Mouse (Mus musculus): ENCODE measurements around the gene Mta3. TPM values are rescaled to one million over a fixed set of nuclear protein-coding genes. Genes with fewer than 3 reads are reported as not detected.

Mta3 gene
- polyA plus RNA-seq, 1 experiment from 2014 or later, result 43.6 TPM

DNA sequence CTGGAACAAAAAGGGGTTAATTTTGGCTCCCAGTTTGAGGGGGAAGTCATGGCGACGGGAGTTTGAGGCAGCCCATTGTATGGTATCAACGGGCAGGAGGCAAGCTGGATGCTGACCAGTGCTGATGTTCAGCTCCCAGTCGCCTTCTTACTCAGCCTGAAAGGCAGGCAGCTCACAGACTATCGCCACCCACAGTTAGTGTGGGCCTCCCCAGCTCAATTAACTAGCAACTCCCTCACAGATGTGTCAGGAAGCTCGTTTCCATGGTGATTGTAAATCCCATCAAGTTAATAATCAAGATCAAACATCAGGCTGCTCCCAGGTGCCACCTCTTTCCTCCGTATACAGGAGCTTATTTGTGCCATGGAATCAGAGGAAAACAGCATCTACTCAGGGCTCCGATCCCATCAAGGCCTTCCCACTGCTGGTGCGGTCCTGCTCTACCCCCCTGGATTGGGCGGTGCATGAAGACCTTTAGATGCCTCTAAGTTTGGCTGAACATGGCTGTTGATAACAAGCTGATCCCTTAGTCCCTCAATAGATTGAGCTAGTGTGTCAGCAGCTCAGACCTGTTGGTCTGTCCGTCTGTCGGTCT, 143.2 kb downstream of the Mta3 start:
- 66% methylated on average over 12 of the region's 12 CpGs for WGBS
- Histone ChIP-seq H3K27me3 (ENCODE audit: control insufficient read depth, insufficient read depth, low read length) (no peaks in the 10 kb centered on the region), H3K9ac (ENCODE audit: low read length) (no peak overlapping the region), H3K36me3 (ENCODE audit: control insufficient read depth, insufficient read depth) (no peaks in the 10 kb centered on the region), H3K9me3 (replicated peaks; ENCODE audit: control insufficient read depth, low read length) (no peaks in the 10 kb centered on the region), H3K4me2 (ENCODE audit: low read depth, low read length) (no peak overlapping the region), H3K4me3 (ENCODE audit: low read length) (no peak overlapping the region), H3K4me1 (ENCODE audit: control insufficient read depth, insufficient read depth, low read length) (no peaks in the 10 kb centered on the region), H3K27ac (ENCODE audit: low read length) (no peak overlapping the region)
- no peak for ATAC-seq (replicated peaks; ENCODE audit: extremely low read depth, insufficient read depth, low FRiP score)

- Histone ChIP-seq H3K4me3 (ENCODE audit: low read length) (no peak overlapping the region), H3K4me2 (ENCODE audit: low read depth, low read length) (no peak overlapping the region), H3K36me3 (ENCODE audit: control insufficient read depth, insufficient read depth) (no peaks in the 10 kb centered on the region), H3K4me1 (ENCODE audit: control insufficient read depth, insufficient read depth, low read length) (no peaks in the 10 kb centered on the region), H3K27ac (ENCODE audit: low read length) (no peak overlapping the region), H3K27me3 (ENCODE audit: control insufficient read depth, insufficient read depth, low read length) (no peaks in the 10 kb centered on the region), H3K9ac (ENCODE audit: low read length) (no peak overlapping the region), H3K9me3 (replicated peaks; ENCODE audit: control insufficient read depth, low read length) (no peaks in the 10 kb centered on the region)
- WGBS, result 75% methylated on average over 5 of the region's 5 CpGs
- no peak for ATAC-seq (replicated peaks; ENCODE audit: extremely low read depth, insufficient read depth, low FRiP score)
These were observed 143.8 kb downstream of the Mta3 start for GRCm38 (mm10) chr17:83849717-83850116.

DNA sequence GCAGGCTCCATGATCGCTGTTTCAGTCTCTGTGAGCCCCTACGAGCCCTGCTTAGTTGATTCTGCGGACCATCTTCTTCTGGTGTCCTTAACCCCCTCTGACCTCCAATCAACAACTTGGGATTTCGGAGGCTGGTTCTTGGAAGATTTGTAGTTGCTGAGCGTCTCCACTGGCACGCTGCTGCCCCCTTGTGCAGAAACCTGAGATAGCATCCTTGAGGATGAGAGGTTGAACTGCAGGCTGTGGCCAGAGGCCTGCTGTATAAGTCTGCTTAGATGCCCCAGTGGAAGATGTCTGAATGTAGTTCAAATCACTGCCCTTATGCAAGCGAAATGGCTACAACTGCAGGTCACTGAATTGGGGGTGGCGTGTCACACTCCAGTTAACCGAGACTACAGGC, 144.5 kb downstream of the Mta3 start:
- Histone ChIP-seq H3K36me3 (ENCODE audit: control insufficient read depth, insufficient read depth) (no peaks in the 10 kb centered on the region), H3K4me2 (ENCODE audit: low read depth, low read length) (peak overlapping the region; percentile 47; the same call in 1 of the 2 replicates), H3K4me1 (ENCODE audit: control insufficient read depth, insufficient read depth, low read length) (no peaks in the 10 kb centered on the region), H3K27me3 (ENCODE audit: control insufficient read depth, insufficient read depth, low read length) (no peaks in the 10 kb centered on the region), H3K27ac (ENCODE audit: low read length) (no peak overlapping the region), H3K9ac (ENCODE audit: low read length) (no peak overlapping the region), H3K4me3 (ENCODE audit: low read length) (no peak overlapping the region), H3K9me3 (replicated peaks; ENCODE audit: control insufficient read depth, low read length) (no peaks in the 10 kb centered on the region)
- WGBS, result 12% methylated on average over 9 of the region's 9 CpGs
- ATAC-seq (replicated peaks; ENCODE audit: extremely low read depth, insufficient read depth, low FRiP score), result no peak

- H3K9me3 ChIP-seq (replicated peaks; ENCODE audit: control insufficient read depth, low read length), result no peaks in the 10 kb centered on the region
- no peaks in the 10 kb centered on the region for H3K27me3 ChIP-seq (ENCODE audit: control insufficient read depth, insufficient read depth, low read length)
- H3K4me1 ChIP-seq (ENCODE audit: control insufficient read depth, insufficient read depth, low read length), result no peaks in the 10 kb centered on the region
- H3K4me3 ChIP-seq (ENCODE audit: low read length), result no peak overlapping the region
- WGBS, result 81% methylated on average over 5 of the region's 5 CpGs
- no peak overlapping the region for H3K27ac ChIP-seq (ENCODE audit: low read length)
- H3K36me3 ChIP-seq (ENCODE audit: control insufficient read depth, insufficient read depth), result no peaks in the 10 kb centered on the region
- no peak for ATAC-seq (replicated peaks; ENCODE audit: extremely low read depth, insufficient read depth, low FRiP score)
- no peak overlapping the region for H3K9ac ChIP-seq (ENCODE audit: low read length)
- H3K4me2 ChIP-seq (ENCODE audit: low read depth, low read length), result no peak overlapping the region
These were observed 144.9 kb downstream of the Mta3 start for GRCm38 (mm10) chr17:83850864-83851263.

DNA sequence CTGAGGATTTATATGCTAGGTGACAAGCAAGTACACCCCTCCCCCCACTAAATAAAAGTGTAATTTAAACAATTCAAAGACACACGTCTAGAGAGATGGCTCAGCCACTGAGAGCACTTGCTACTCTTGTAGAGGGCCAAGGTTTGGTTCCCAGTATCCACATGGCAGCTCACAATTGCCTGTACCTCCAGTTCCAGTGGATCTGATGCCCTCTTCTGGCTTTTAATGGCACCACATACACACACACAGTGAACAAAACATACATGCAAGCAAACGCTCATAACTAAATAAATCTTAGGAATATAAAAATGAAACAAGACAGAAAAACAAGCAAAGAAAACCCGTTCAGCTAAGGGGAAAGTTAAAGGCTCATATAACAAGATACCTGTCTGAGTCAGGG, 147.9 kb downstream of the Mta3 start:
- Histone ChIP-seq H3K36me3 (ENCODE audit: control insufficient read depth, insufficient read depth) (no peaks in the 10 kb centered on the region), H3K4me2 (ENCODE audit: low read depth, low read length) (no peak overlapping the region; the same call in 1 of the 2 replicates), H3K4me3 (ENCODE audit: low read length) (no peak overlapping the region), H3K4me1 (ENCODE audit: control insufficient read depth, insufficient read depth, low read length) (no peaks in the 10 kb centered on the region), H3K9ac (ENCODE audit: low read length) (no peak overlapping the region), H3K27ac (ENCODE audit: low read length) (no peak overlapping the region), H3K27me3 (ENCODE audit: control insufficient read depth, insufficient read depth, low read length) (no peaks in the 10 kb centered on the region), H3K9me3 (replicated peaks; ENCODE audit: control insufficient read depth, low read length) (no peaks in the 10 kb centered on the region)
- no peak for ATAC-seq (replicated peaks; ENCODE audit: extremely low read depth, insufficient read depth, low FRiP score)
- 47% methylated on average over 3 of the region's 3 CpGs for WGBS

GRCm38 (mm10) chr17:83854284-83854918, 148.4 kb downstream of the Mta3 start:
- ATAC-seq (replicated peaks; ENCODE audit: extremely low read depth, insufficient read depth, low FRiP score), result peak; percentile 53
- H3K4me1 ChIP-seq (ENCODE audit: control insufficient read depth, insufficient read depth, low read length), result no peaks in the 10 kb centered on the region
- 45% methylated on average over 12 of the region's 12 CpGs for WGBS
- no peaks in the 10 kb centered on the region for H3K9me3 ChIP-seq (replicated peaks; ENCODE audit: control insufficient read depth, low read length)
- H3K9ac ChIP-seq (ENCODE audit: low read length), result no peak overlapping the region
- no peaks in the 10 kb centered on the region for H3K27me3 ChIP-seq (ENCODE audit: control insufficient read depth, insufficient read depth, low read length)
- no peaks in the 10 kb centered on the region for H3K36me3 ChIP-seq (ENCODE audit: control insufficient read depth, insufficient read depth)
- H3K4me3 ChIP-seq (ENCODE audit: low read length), result no peak overlapping the region
- no peak overlapping the region for H3K27ac ChIP-seq (ENCODE audit: low read length)
- H3K4me2 ChIP-seq (ENCODE audit: low read depth, low read length), result peak overlapping the region; percentile 18; the same call in 1 of the 2 replicates

DNA sequence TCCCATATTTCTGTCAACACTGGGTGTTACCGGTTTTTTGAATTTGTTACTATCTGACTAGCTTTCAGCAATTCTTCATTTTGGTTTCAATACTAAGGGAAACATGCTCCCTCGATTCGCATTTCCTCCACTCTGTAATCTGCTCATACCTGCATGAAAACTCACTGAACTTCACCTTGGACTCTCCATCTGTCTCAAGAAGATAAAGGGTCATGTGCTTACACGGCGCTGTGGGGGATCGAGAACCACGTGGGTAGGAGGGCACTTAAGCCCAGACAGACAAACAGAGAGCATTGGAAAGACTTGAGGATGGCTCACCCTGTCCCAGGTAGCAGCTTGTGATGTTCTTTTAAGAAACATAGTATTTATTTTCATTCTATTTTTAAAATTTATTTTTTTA, 152.4 kb downstream of the Mta3 start:
- no peak overlapping the region for H3K4me3 ChIP-seq (ENCODE audit: low read length)
- no peak for ATAC-seq (replicated peaks; ENCODE audit: extremely low read depth, insufficient read depth, low FRiP score)
- 80% methylated on average over 7 of the region's 7 CpGs for WGBS
- no peaks in the 10 kb centered on the region for H3K27me3 ChIP-seq (ENCODE audit: control insufficient read depth, insufficient read depth, low read length)
- no peak overlapping the region for H3K4me2 ChIP-seq (ENCODE audit: low read depth, low read length)
- no peak overlapping the region for H3K27ac ChIP-seq (ENCODE audit: low read length)
- H3K4me1 ChIP-seq (ENCODE audit: control insufficient read depth, insufficient read depth, low read length), result peaks cover 3% of the 10 kb centered on the region
- no peaks in the 10 kb centered on the region for H3K36me3 ChIP-seq (ENCODE audit: control insufficient read depth, insufficient read depth)
- H3K9me3 ChIP-seq (replicated peaks; ENCODE audit: control insufficient read depth, low read length), result no peaks in the 10 kb centered on the region
- no peak overlapping the region for H3K9ac ChIP-seq (ENCODE audit: low read length)

GRCm38 (mm10) chr17:83859639-83860038, 153.7 kb downstream of the Mta3 start:
- no peak overlapping the region for H3K9ac ChIP-seq (ENCODE audit: low read length)
- no peak overlapping the region for H3K4me3 ChIP-seq (ENCODE audit: low read length)
- WGBS, result 80% methylated on average over 4 of the region's 4 CpGs
- no peak overlapping the region for H3K27ac ChIP-seq (ENCODE audit: low read length)
- ATAC-seq (replicated peaks; ENCODE audit: extremely low read depth, insufficient read depth, low FRiP score), result no peak
- peaks cover 3% of the 10 kb centered on the region for H3K4me1 ChIP-seq (ENCODE audit: control insufficient read depth, insufficient read depth, low read length)
- no peaks in the 10 kb centered on the region for H3K9me3 ChIP-seq (replicated peaks; ENCODE audit: control insufficient read depth, low read length)
- no peaks in the 10 kb centered on the region for H3K36me3 ChIP-seq (ENCODE audit: control insufficient read depth, insufficient read depth)
- H3K4me2 ChIP-seq (ENCODE audit: low read depth, low read length), result no peak overlapping the region
- H3K27me3 ChIP-seq (ENCODE audit: control insufficient read depth, insufficient read depth, low read length), result no peaks in the 10 kb centered on the region

DNA sequence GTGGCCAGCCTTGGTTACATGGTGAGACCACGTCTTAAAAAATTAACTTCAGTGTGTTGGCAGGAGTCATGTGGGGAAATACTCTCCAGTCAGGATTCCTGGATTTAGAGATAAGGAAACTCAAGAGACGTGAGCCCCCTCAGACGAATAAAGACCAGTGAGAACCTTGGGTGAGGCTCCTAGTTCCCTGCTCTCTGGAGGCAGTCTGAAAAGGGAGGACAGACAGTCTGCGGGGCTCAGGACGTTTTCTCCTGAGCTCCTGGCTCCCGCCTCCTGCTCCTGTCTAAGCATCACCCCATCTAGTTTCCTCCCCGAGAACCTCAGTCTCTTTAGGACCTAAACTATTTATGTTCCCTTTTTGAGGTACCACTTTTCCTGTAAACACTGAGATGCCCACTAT, 154.3 kb downstream of the Mta3 start:
- no peak for ATAC-seq (replicated peaks; ENCODE audit: extremely low read depth, insufficient read depth, low FRiP score)

More for the DNA sequence above, 154.3 kb downstream of the Mta3 start:
- no peak overlapping the region for H3K4me2 ChIP-seq (ENCODE audit: low read depth, low read length)
- no peak overlapping the region for H3K4me3 ChIP-seq (ENCODE audit: low read length)
- whole genome bisulfite sequencing, result 53% methylated on average over 7 of the region's 7 CpGs
- H3K36me3 ChIP-seq (ENCODE audit: control insufficient read depth, insufficient read depth), result no peaks in the 10 kb centered on the region
- H3K4me1 ChIP-seq (ENCODE audit: control insufficient read depth, insufficient read depth, low read length), result peaks cover 3% of the 10 kb centered on the region
- no peak overlapping the region for H3K27ac ChIP-seq (ENCODE audit: low read length)
- no peaks in the 10 kb centered on the region for H3K27me3 ChIP-seq (ENCODE audit: control insufficient read depth, insufficient read depth, low read length)
- H3K9ac ChIP-seq (ENCODE audit: low read length), result no peak overlapping the region
- H3K9me3 ChIP-seq (replicated peaks; ENCODE audit: control insufficient read depth, low read length), result no peaks in the 10 kb centered on the region

Data from heart, embryonic 16.5 days (tissue).